In the genomic region with DNA sequence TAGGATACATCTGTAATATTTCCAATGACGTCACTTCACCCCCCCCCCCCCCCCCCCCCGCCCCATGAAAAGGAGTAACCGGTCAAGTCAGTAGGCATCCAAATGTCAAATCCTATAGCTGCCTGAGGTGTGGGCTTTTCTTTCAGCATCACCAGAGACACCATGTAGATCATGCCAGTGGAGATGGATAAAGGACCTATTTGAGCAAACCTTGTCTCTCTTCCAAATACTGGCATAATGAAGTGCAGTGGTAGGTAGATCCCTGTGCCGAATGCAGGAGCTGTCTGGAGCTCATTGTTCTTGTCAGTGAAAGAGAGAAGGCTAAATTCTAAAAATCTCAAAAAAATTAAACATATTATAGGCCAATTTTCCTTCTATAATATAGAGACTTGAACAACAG, we compare ENCODE assay signal across 28 mouse cellular contexts.
"Had no signal": no experiment of that assay in that cellular context is flagged by ENCODE, and none has a peak within 500 bp of the region (broad histone marks: within the 10 kb centered on the region; RNA-seq: fewer than 3 reads in every experiment).

No protein-coding gene starts in this region.

- H3K9me3 ChIP-seq: heart, embryonic 10.5 days; heart, embryonic 13.5 days; heart, embryonic 15.5 days; hindbrain, embryonic 13.5 days; hindbrain, embryonic 15.5 days; kidney, embryonic 15.5 days; limb, embryonic 10.5 days; limb, embryonic 12.5 days; liver, embryonic 13.5 days; liver, embryonic 15.5 days had no signal

- H3K27me3 ChIP-seq: heart, embryonic 13.5 days; heart, embryonic 15.5 days; hindbrain, embryonic 13.5 days; hindbrain, embryonic 15.5 days; kidney, embryonic 15.5 days; limb, embryonic 12.5 days; liver, embryonic 13.5 days; liver, embryonic 15.5 days had no signal

- DNase-seq: gastrocnemius, adult 2 months; gastrocnemius, postnatal 10 days; gastrocnemius, postnatal 25 days; heart, adult 18-20 months; heart, postnatal 14 days; heart, postnatal 36 days; kidney, adult 11 months; kidney, adult 2 months; kidney, adult 9 months; kidney, postnatal 14 days; kidney, postnatal 4 days; liver; liver, embryonic 13.5 days had no signal

- ATAC-seq: hindbrain, postnatal 0 days; intestine, embryonic 16.5 days had no signal

- H3K4me2 ChIP-seq: heart, embryonic 13.5 days; heart, embryonic 15.5 days; hindbrain, embryonic 13.5 days; hindbrain, embryonic 15.5 days; kidney, embryonic 15.5 days; limb, embryonic 12.5 days; liver, embryonic 11.5 days; liver, embryonic 13.5 days; liver, embryonic 15.5 days had no signal

- H3K4me3 ChIP-seq: gastrocnemius, adult 2 months; heart, embryonic 10.5 days; heart, embryonic 13.5 days; heart, embryonic 15.5 days; hindbrain, embryonic 13.5 days; hindbrain, embryonic 15.5 days; kidney, embryonic 15.5 days; layer of hippocampus, adult 2 months; left cerebral cortex, adult 2 months; limb, embryonic 10.5 days; limb, embryonic 12.5 days; liver, embryonic 13.5 days; liver, embryonic 15.5 days had no signal

- H3K9ac ChIP-seq: heart, embryonic 13.5 days; heart, embryonic 15.5 days; hindbrain, embryonic 13.5 days; hindbrain, embryonic 15.5 days; kidney, embryonic 15.5 days; limb, embryonic 12.5 days; liver, embryonic 13.5 days; liver, embryonic 15.5 days had no signal

- H3K27ac ChIP-seq: gastrocnemius, adult 2 months; heart, embryonic 10.5 days; heart, embryonic 15.5 days; hindbrain, postnatal 0 days; kidney, postnatal 0 days; layer of hippocampus, adult 2 months; left cerebral cortex, adult 2 months; limb, embryonic 10.5 days; limb, embryonic 12.5 days; liver, embryonic 13.5 days; liver, embryonic 15.5 days had no signal

- H3K36me3 ChIP-seq: heart, embryonic 15.5 days; hindbrain, embryonic 15.5 days; limb, embryonic 12.5 days; liver, embryonic 13.5 days; liver, embryonic 15.5 days had no signal
